Mouse (Mus musculus) frontal cortex, adult 2 months (tissue): ENCODE data around the gene Gm32742. TPM values are rescaled to one million over a fixed set of nuclear protein-coding genes. Genes with fewer than 3 reads are reported as not detected.

Source experiments
- DNase-seq, 2 experiments: peaks; one replicate each; pipeline ENCODE4 v3.0.0; 2022; ENCODE audit warnings: low spot score in 1 of 2; ENCODE audit errors: extremely low spot score in 1 of 2
- polyA plus RNA-seq: library from polyadenylated mRNA; depleted of rRNA; stranded (reverse); fragments of >200 nt; gene quantifications from 2 replicates; pipeline ENCODE4 v1.2.3, GENCODE M21; 2012; rRNA removed

Gene Gm32742
- 0.02 TPM in 1 of 2 replicates, not detected in the other for polyA plus RNA-seq

GRCm38 (mm10) chr9:51165312-51166180 is at the start of gene Gm32742:
Gene Gm32742 (minus strand): TSS chr9:51165517.
- DNase-seq, result no peak

GRCm38 (mm10) chr9:51213729-51214237 is 48.5 kb upstream of the Gm32742 start:
- DNase-seq, result no peak

- no peak for DNase-seq
These were observed 47.9 kb upstream of the Gm32742 start, which contains the start of gene Pou2af1 for GRCm38 (mm10) chr9:51213023-51213728. Gene Pou2af1 (plus strand): TSS chr9:51213708.

GRCm38 (mm10) chr9:51211191-51211590 is 45.9 kb upstream of the Gm32742 start:
- DNase-seq, result no peak

GRCm38 (mm10) chr9:51208974-51209332 is 43.6 kb upstream of the Gm32742 start:
- no peak for DNase-seq

- no peak for DNase-seq
These were observed 29.5 kb upstream of the Gm32742 start for GRCm38 (mm10) chr9:51194790-51195189.

- no peak for DNase-seq
These were observed 25.3 kb upstream of the Gm32742 start for GRCm38 (mm10) chr9:51190655-51191054.

- DNase-seq, result peak in 1 of 2 experiments; percentile 42
These were observed 20.6 kb upstream of the Gm32742 start for GRCm38 (mm10) chr9:51185871-51186270.

GRCm38 (mm10) chr9:51185386-51185785 is 20.1 kb upstream of the Gm32742 start:
- peak; percentile 28 to 76 for DNase-seq

GRCm38 (mm10) chr9:51182716-51183710 is 17.7 kb upstream of the Gm32742 start:
- no peak for DNase-seq

- peak; percentile 46 to 78 for DNase-seq
These were observed 15.3 kb upstream of the Gm32742 start for GRCm38 (mm10) chr9:51180621-51181020.

- DNase-seq, result peak in 1 of 2 experiments; percentile 29
These were observed 13.0 kb upstream of the Gm32742 start for GRCm38 (mm10) chr9:51178297-51178696.

- no peak for DNase-seq
These were observed 10.4 kb upstream of the Gm32742 start for GRCm38 (mm10) chr9:51175722-51176121.

- DNase-seq, result no peak
These were observed 9.7 kb upstream of the Gm32742 start for GRCm38 (mm10) chr9:51174890-51175464.

- DNase-seq, result no peak
These were observed 5.0 kb upstream of the Gm32742 start for GRCm38 (mm10) chr9:51170298-51170697.

GRCm38 (mm10) chr9:51169133-51169532 is 3.8 kb upstream of the Gm32742 start:
- no peak for DNase-seq

- DNase-seq, result no peak
These were observed 3.4 kb upstream of the Gm32742 start for GRCm38 (mm10) chr9:51168698-51169097.

- no peak for DNase-seq
These were observed 2.6 kb upstream of the Gm32742 start for GRCm38 (mm10) chr9:51167954-51168353.

GRCm38 (mm10) chr9:51163989-51164388 is 1.3 kb downstream of the Gm32742 start:
- no peak for DNase-seq
